Mouse (Mus musculus): Measurements from ENCODE around the gene Ikzf1. TPM values are rescaled to one million over a fixed set of nuclear protein-coding genes. Genes with fewer than 3 reads are reported as not detected.

Ikzf1 gene
- polyA plus RNA-seq, 1 experiment from 2014 or later = not detected

GRCm38 (mm10) chr11:11708154-11708719, 23.4 kb downstream of the Ikzf1 start:
- in situ Hi-C loops (cut with MboI; ENCODE audit: low pct_unique_long_range_greater_than_20kb) = no loop called here
- no peak for DNase-seq (ENCODE audit: low read depth, low spot score)
- H3K27me3 ChIP-seq = peaks cover 73% of the 10 kb centered on the region
- ChIA-PET CTCF (no interaction called here), POLR2A (no interaction called here)
- no peak for ATAC-seq
- no peak for TF ChIP-seq CTCF (IDR thresholded peaks at IDR 0.05)

GRCm38 (mm10) chr11:11709311-11709710, 24.5 kb downstream of the Ikzf1 start:
- ChIA-PET CTCF (no interaction called here), POLR2A (no interaction called here)
- no peak for ATAC-seq
- no peak for TF ChIP-seq CTCF (IDR thresholded peaks at IDR 0.05)
- DNase-seq (ENCODE audit: low read depth, low spot score) = no peak
- in situ Hi-C loops (cut with MboI; ENCODE audit: low pct_unique_long_range_greater_than_20kb) = no loop called here
- H3K27me3 ChIP-seq = peaks cover 77% of the 10 kb centered on the region

- no peak for TF ChIP-seq CTCF (IDR thresholded peaks at IDR 0.05)
- POLR2A ChIA-PET = no interaction called here
- DNase-seq (ENCODE audit: low read depth, low spot score) (no peak), ATAC-seq (no peak)
- CTCF ChIA-PET = no interaction called here
- in situ Hi-C loops (cut with MboI; ENCODE audit: low pct_unique_long_range_greater_than_20kb) = no loop called here
- peaks cover 72% of the 10 kb centered on the region for H3K27me3 ChIP-seq
These were observed 25.9 kb downstream of the Ikzf1 start for GRCm38 (mm10) chr11:11710718-11711117.

GRCm38 (mm10) chr11:11711748-11712147, 26.9 kb downstream of the Ikzf1 start:
- CTCF ChIA-PET = no interaction called here
- in situ Hi-C loops (cut with MboI; ENCODE audit: low pct_unique_long_range_greater_than_20kb) = no loop called here

GRCm38 (mm10) chr11:11714676-11715075, 29.9 kb downstream of the Ikzf1 start:
- ATAC-seq (no peak), DNase-seq (ENCODE audit: low read depth, low spot score) (no peak)
- ChIA-PET CTCF (interaction anchor here (1.1 kb wide), 1 partner anchor 8 kb away, joined by 3 read pairs; no protein-coding TSS in a partner anchor), POLR2A (no interaction called here)
- TF ChIP-seq CTCF (IDR thresholded peaks at IDR 0.05) = no peak
- peaks cover 52% of the 10 kb centered on the region for H3K27me3 ChIP-seq
- in situ Hi-C loops (cut with MboI; ENCODE audit: low pct_unique_long_range_greater_than_20kb) = no loop called here

More at GRCm38 (mm10) chr11:11711748-11712147, 26.9 kb downstream of the Ikzf1 start:
- ATAC-seq (no peak), DNase-seq (ENCODE audit: low read depth, low spot score) (no peak)
- POLR2A ChIA-PET = no interaction called here
- H3K27me3 ChIP-seq = peaks cover 65% of the 10 kb centered on the region
- TF ChIP-seq CTCF (IDR thresholded peaks at IDR 0.05) = no peak

GRCm38 (mm10) chr11:11715963-11716691, 31.3 kb downstream of the Ikzf1 start:
- H3K27me3 ChIP-seq = peaks cover 46% of the 10 kb centered on the region
- in situ Hi-C loops (cut with MboI; ENCODE audit: low pct_unique_long_range_greater_than_20kb) = no loop called here
- CTCF ChIA-PET = interaction anchor here (1.0 to 1.3 kb wide), 3 partner anchors 18 to 55 kb away, joined by 3 read pairs; no protein-coding TSS in a partner anchor
- POLR2A ChIA-PET = no interaction called here
- no peak for ATAC-seq
- DNase-seq (ENCODE audit: low read depth, low spot score) = no peak
- no peak for TF ChIP-seq CTCF (IDR thresholded peaks at IDR 0.05)

- no peak for TF ChIP-seq CTCF (IDR thresholded peaks at IDR 0.05)
- ChIA-PET POLR2A (no interaction called here), CTCF (interaction anchor here (1.0 to 1.3 kb wide), 3 partner anchors 9 to 55 kb away, joined by 3 to 4 read pairs (median 3); no protein-coding TSS in a partner anchor)
- in situ Hi-C loops (cut with MboI; ENCODE audit: low pct_unique_long_range_greater_than_20kb) = no loop called here
- DNase-seq (ENCODE audit: low read depth, low spot score) (no peak), ATAC-seq (no peak)
- H3K27me3 ChIP-seq = peaks cover 45% of the 10 kb centered on the region
These were observed 31.9 kb downstream of the Ikzf1 start for GRCm38 (mm10) chr11:11716692-11717037.

- no peak for DNase-seq (ENCODE audit: low read depth, low spot score)
- no peak for TF ChIP-seq CTCF (IDR thresholded peaks at IDR 0.05)
- H3K27me3 ChIP-seq = peaks cover 44% of the 10 kb centered on the region
- no peak for ATAC-seq
- in situ Hi-C loops (cut with MboI; ENCODE audit: low pct_unique_long_range_greater_than_20kb) = no loop called here
- ChIA-PET CTCF (interaction anchor here (1.0 kb wide), 2 partner anchors 8 to 16 kb away, joined by 3 to 4 read pairs; no protein-coding TSS in a partner anchor), POLR2A (no interaction called here)
These were observed 32.9 kb downstream of the Ikzf1 start for GRCm38 (mm10) chr11:11717606-11718167.

GRCm38 (mm10) chr11:11719748-11720147, 34.9 kb downstream of the Ikzf1 start:
- TF ChIP-seq CTCF (IDR thresholded peaks at IDR 0.05) = no peak
- no peak for ATAC-seq
- in situ Hi-C loops (cut with MboI; ENCODE audit: low pct_unique_long_range_greater_than_20kb) = no loop called here
- POLR2A ChIA-PET = no interaction called here
- CTCF ChIA-PET = no interaction called here
- no peak for DNase-seq (ENCODE audit: low read depth, low spot score)
- H3K27me3 ChIP-seq = peaks cover 40% of the 10 kb centered on the region

- ATAC-seq = no peak
- in situ Hi-C loops (cut with MboI; ENCODE audit: low pct_unique_long_range_greater_than_20kb) = no loop called here
- CTCF ChIA-PET = interaction anchor here (1.0 to 1.4 kb wide), 3 partner anchors 8 to 63 kb away, joined by 3 to 4 read pairs (median 3); no protein-coding TSS in a partner anchor
- DNase-seq (ENCODE audit: low read depth, low spot score) = no peak
- no peak for TF ChIP-seq CTCF (IDR thresholded peaks at IDR 0.05)
- POLR2A ChIA-PET = no interaction called here
- H3K27me3 ChIP-seq = peaks cover 46% of the 10 kb centered on the region
These were observed 40.6 kb downstream of the Ikzf1 start for GRCm38 (mm10) chr11:11725252-11725875.
